19 mouse cellular contexts compared by ENCODE assay signal in the genomic region with DNA sequence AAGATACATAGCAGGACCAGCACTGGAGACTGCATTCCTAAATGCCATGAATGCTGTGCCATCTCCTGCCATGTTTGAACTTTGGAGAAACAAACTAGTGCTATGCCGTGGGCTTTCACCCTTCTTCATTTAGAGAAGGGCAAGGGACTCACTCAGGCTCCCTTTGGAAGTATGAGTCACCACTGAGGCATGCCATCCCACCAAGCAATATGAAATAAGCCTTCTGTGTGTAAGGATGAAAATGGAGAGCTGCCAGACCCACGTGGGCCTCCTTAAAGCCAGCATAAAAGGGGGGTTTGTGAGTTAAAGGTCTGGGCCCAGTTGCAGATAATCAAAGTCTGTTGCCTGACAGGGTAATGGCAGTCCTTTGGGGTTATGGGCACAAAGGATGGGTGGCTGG.
DNase-seq lines count a peak whose midpoint lies in the region; ATAC-seq and TF ChIP-seq lines count a peak whose summit lies in the region.
"Had no signal": no experiment of that assay in that cellular context is flagged by ENCODE, and none has a peak within 500 bp of the region (broad histone marks: within the 10 kb centered on the region; RNA-seq: fewer than 3 reads in every experiment).

No protein-coding gene starts in this region.

- TF ChIP-seq CTCF in lung, embryonic 14.5 days (IDR thresholded peaks at IDR 0.05; ENCODE audit: low read depth), result no peak
- no peak for TF ChIP-seq CTCF in lung, adult 2 months (IDR thresholded peaks at IDR 0.05; ENCODE audit: insufficient read depth, low read length)
- no peak for TF ChIP-seq CTCF in C2C12 (IDR thresholded peaks at IDR 0.05; ENCODE audit: control insufficient read depth, insufficient read depth, insufficient read length)

- no peaks in the 10 kb centered on the region for H3K9me3 ChIP-seq in lung, embryonic 14.5 days (ENCODE audit: low read depth, low read length)
- no peaks in the 10 kb centered on the region for H3K9me3 ChIP-seq in forebrain, embryonic 16.5 days (ENCODE audit: control insufficient read depth, low read length)
- H3K9me3 ChIP-seq: hindbrain, embryonic 13.5 days had no signal

- no peaks in the 10 kb centered on the region for H3K36me3 ChIP-seq in lung, embryonic 14.5 days (ENCODE audit: insufficient read depth)
- H3K36me3 ChIP-seq in C2C12 (ENCODE audit: control insufficient read depth, insufficient read depth), result no peaks in the 10 kb centered on the region
- H3K36me3 ChIP-seq in forebrain, embryonic 16.5 days (ENCODE audit: control insufficient read depth, insufficient read depth), result no peaks in the 10 kb centered on the region
- H3K36me3 ChIP-seq: hindbrain, embryonic 13.5 days had no signal

- H3ac ChIP-seq in C2C12 (ENCODE audit: control insufficient read depth, insufficient read length, low read depth), result no peak overlapping the region

- H3K79me2 ChIP-seq in C2C12 (ENCODE audit: control insufficient read depth, insufficient read depth), result no peaks in the 10 kb centered on the region

- WGBS in lung, embryonic 14.5 days, result 35% methylated on average over 2 of the region's 2 CpGs
- WGBS in lung, adult 2 months, result 36% methylated on average over 2 of the region's 2 CpGs
- WGBS in forebrain, embryonic 16.5 days, result 15% methylated on average over 2 of the region's 2 CpGs

- peak; percentile 76 for DNase-seq in heart, adult 11 months
- no peak for DNase-seq in heart, adult 18-20 months
- DNase-seq in lung, embryonic 14.5 days, result peak; percentile 51
- no peak for DNase-seq in lung, adult 2 months
- no peak for DNase-seq in frontal cortex, postnatal 36 days (ENCODE audit: low spot score in 2 of 2)
- no peak for DNase-seq in urinary bladder, postnatal 14 days (ENCODE audit: low spot score)
- DNase-seq: adrenal gland, postnatal 36 days; B cell, adult 2 months; cerebellum, postnatal 14 days; gastrocnemius, postnatal 36 days; kidney, adult 18-20 months; kidney, postnatal 4 days; layer of hippocampus, postnatal 36 days; left cerebral cortex, postnatal 4 days; liver, postnatal 0 days; thymus, postnatal 36 days had no signal

- H3K9ac ChIP-seq in lung, embryonic 14.5 days, result no peak overlapping the region
- no peak overlapping the region for H3K9ac ChIP-seq in forebrain, embryonic 16.5 days (replicated peaks; ENCODE audit: low read depth, low read length)
- H3K9ac ChIP-seq: hindbrain, embryonic 13.5 days; liver, postnatal 0 days had no signal

- H3K27me3 ChIP-seq in lung, embryonic 14.5 days (ENCODE audit: insufficient read depth, low read length), result no peaks in the 10 kb centered on the region
- no peaks in the 10 kb centered on the region for H3K27me3 ChIP-seq in C2C12 (ENCODE audit: control insufficient read depth, insufficient read depth, insufficient read length)
- H3K27me3 ChIP-seq in forebrain, embryonic 16.5 days (replicated peaks; ENCODE audit: control insufficient read depth, insufficient read depth, low read length), result no peaks in the 10 kb centered on the region; the same call in 1 of the 2 replicates

- 0 out of 2 replicates have a peak, but pooled peaks cover 3% of the 10 kb centered on the region for H3K4me1 ChIP-seq in lung, embryonic 14.5 days (ENCODE audit: insufficient read depth)
- no peaks in the 10 kb centered on the region for H3K4me1 ChIP-seq in lung, adult 2 months (ENCODE audit: control insufficient read depth, insufficient read depth, low read length)
- H3K4me1 ChIP-seq in forebrain, embryonic 16.5 days (replicated peaks; ENCODE audit: control insufficient read depth, insufficient read depth, low read length), result peaks cover 26% of the 10 kb centered on the region

- ATAC-seq in lung, embryonic 14.5 days (ENCODE audit: insufficient read depth), result peak; percentile 33; the same call in 1 of the 2 replicates
- peak; percentile 14; the same call in 1 of the 2 replicates for ATAC-seq in forebrain, embryonic 16.5 days
- ATAC-seq: liver, postnatal 0 days had no signal

- H3K79me3 ChIP-seq in C2C12 (ENCODE audit: low read depth), result no peaks in the 10 kb centered on the region

- H3K4me3 ChIP-seq in lung, embryonic 14.5 days (ENCODE audit: low read depth, low read length), result no peak overlapping the region
- no peak overlapping the region for H3K4me3 ChIP-seq in lung, adult 2 months (replicated peaks; ENCODE audit: extremely low read depth, low read depth, low read length)
- no peak overlapping the region for H3K4me3 ChIP-seq in C2C12 (ENCODE audit: insufficient read depth, poor library complexity, severe bottlenecking)
- H3K4me3 ChIP-seq in forebrain, embryonic 16.5 days (replicated peaks; ENCODE audit: low read length), result no peak overlapping the region
- H3K4me3 ChIP-seq: hindbrain, embryonic 13.5 days had no signal

- no peak overlapping the region for H3K4me2 ChIP-seq in lung, embryonic 14.5 days
- no peak overlapping the region for H3K4me2 ChIP-seq in forebrain, embryonic 16.5 days (ENCODE audit: low read length)
- H3K4me2 ChIP-seq: hindbrain, embryonic 13.5 days had no signal

- H3K27ac ChIP-seq in lung, embryonic 14.5 days (ENCODE audit: low read depth), result peak overlapping the region; percentile 30; the same call in 1 of the 2 replicates
- H3K27ac ChIP-seq in forebrain, embryonic 16.5 days (ENCODE audit: low read length), result no peak overlapping the region; the same call in 1 of the 2 replicates
- H3K27ac ChIP-seq: hindbrain, embryonic 13.5 days had no signal

- TF ChIP-seq POLR2A in lung, adult 2 months (IDR thresholded peaks at IDR 0.05; ENCODE audit: borderline replicate concordance, extremely low read depth, low read depth, low read length), result no peak

TF ChIP-seq in C2C12, 6 proteins besides CTCF, POLR2A, EP300 and RAD21:
- TF ChIP-seq USF1 (IDR thresholded peaks at IDR 0.05; ENCODE audit: low read depth) (peak; percentile 37), MYOD1 (IDR thresholded peaks at IDR 0.05; ENCODE audit: control insufficient read depth, insufficient read length, low read depth) (no peak)

Comparison
In these comparisons a context has a peak if more than half of its experiments do, and no peak if none do; other contexts are left out.
1. DNase-seq: peak in heart, adult 11 months (single experiment) and lung, embryonic 14.5 days (single experiment); none in heart, adult 18-20 months (0 of 2), lung, adult 2 months (single experiment), frontal cortex, postnatal 36 days (0 of 2) and urinary bladder, postnatal 14 days (single experiment).